Mouse (Mus musculus): ENCODE data around the gene Tyrp1. TPM values are rescaled to one million over a fixed set of nuclear protein-coding genes. Genes with fewer than 3 reads are reported as not detected.

Gene Tyrp1
- not detected in 2 replicates for polyA plus RNA-seq (2012; rRNA removed)

GRCm38 (mm10) chr4:80834050-80834449 is at the start of gene Tyrp1:
Gene Tyrp1, plus strand, starts transcription at chr4:80834123.

Other genes starting within 250 kb of the Tyrp1 start
- 14.6 and 21.7 TPM in 2 replicates for gene Lurap1l, start 76.5 kb downstream of the Tyrp1 start, polyA plus RNA-seq (2012; rRNA removed)

Measured in stomach, adult 2 months (tissue).